Mouse (Mus musculus): Measurements from ENCODE around the gene Pbx2.

DNA sequence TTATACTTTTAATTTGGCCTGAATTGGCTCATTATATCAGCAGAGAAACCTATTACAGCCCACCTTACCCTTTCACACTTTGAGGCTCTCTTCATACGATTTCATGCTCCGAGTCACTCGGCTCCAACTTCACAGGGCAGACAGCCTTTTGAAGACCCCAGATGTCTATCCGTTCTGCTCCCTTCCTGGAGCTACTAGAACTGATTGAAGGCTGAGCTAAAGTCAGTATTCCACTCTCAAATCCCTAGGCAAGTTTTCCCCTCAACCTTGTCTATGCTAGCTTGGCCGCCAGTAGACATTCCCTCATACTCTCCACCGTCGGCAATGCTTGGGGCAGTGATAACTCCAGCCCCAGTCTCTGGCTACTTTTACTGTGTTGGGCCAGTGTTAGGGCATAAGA lies 1.9 kb upstream of the Pbx2 start:
- TF ChIP-seq CEBPB (IDR thresholded peaks at IDR 0.05; ENCODE audit: insufficient read depth, poor library complexity, severe bottlenecking) (no peak), MAX (IDR thresholded peaks at IDR 0.05; ENCODE audit: low read depth) (no peak), POLR2A (IDR thresholded peaks at IDR 0.05; ENCODE audit: insufficient read length, low read depth) (no peak), TCF12 (IDR thresholded peaks at IDR 0.05; ENCODE audit: insufficient read depth, poor library complexity, severe bottlenecking) (no peak), TCF3 (IDR thresholded peaks at IDR 0.05; ENCODE audit: insufficient read length, low read depth) (no peak), MYOG (IDR thresholded peaks at IDR 0.05; ENCODE audit: control insufficient read depth in 1 of 3, insufficient read depth in 1 of 3, insufficient read length in 2 of 3, low read depth in 2 of 3) (no peak), USF1 (IDR thresholded peaks at IDR 0.05; ENCODE audit: low read depth) (no peak), SRF (IDR thresholded peaks at IDR 0.05; ENCODE audit: control insufficient read depth, insufficient read length, low read depth) (no peak), E2F4 (IDR thresholded peaks at IDR 0.05; ENCODE audit: insufficient read depth) (no peak), POLR2AphosphoS2 (IDR thresholded peaks at IDR 0.05; ENCODE audit: insufficient read length, low read depth) (no peak), MYOD1 (IDR thresholded peaks at IDR 0.05; ENCODE audit: control insufficient read depth in 1 of 3, insufficient read length in 2 of 3, low read depth in 2 of 3) (no peak), REST (IDR thresholded peaks at IDR 0.05; ENCODE audit: insufficient read depth, insufficient read length) (no peak)

All from myocyte (in vitro differentiated cells).